Mouse (Mus musculus) heart, embryonic 10.5 days (tissue): ENCODE results near the gene Wnt5b. TPM values are rescaled to one million over a fixed set of nuclear protein-coding genes. Genes with fewer than 3 reads are reported as not detected.
"Not testable (repeated sequence)": the region's sequence is repeated elsewhere in the genome, so short reads cannot be mapped to it uniquely, and the experiment has no call there.

Experiments used
- DNase-seq: peaks from one replicate; pipeline ENCODE4 v3.0.0-alpha.2; 2017; ENCODE audit warnings: low spot score
- H3K27ac ChIP-seq: fragments of 300-500 bp; sonication (generic); 2 replicates; pipeline ENCODE4 v1.5.1; 2016; ENCODE audit warnings: mild to moderate bottlenecking
- H3K27me3 ChIP-seq: fragments of 300-500 bp; sonication (generic); 2 replicates; pipeline ENCODE4 v1.6.1; 2016; ENCODE audit warnings: mild to moderate bottlenecking; ENCODE audit not compliant: poor library complexity, insufficient read depth, severe bottlenecking
- H3K36me3 ChIP-seq: fragments of 300-500 bp; sonication (generic); 2 replicates; pipeline ENCODE4 v1.6.1; 2016; ENCODE audit warnings: mild to moderate bottlenecking, moderate library complexity
- H3K4me1 ChIP-seq: fragments of 300-500 bp; sonication (generic); 2 replicates; pipeline ENCODE4 v1.6.1; 2016; ENCODE audit warnings: mild to moderate bottlenecking
- H3K4me3 ChIP-seq: fragments of 300-500 bp; sonication (generic); 2 replicates; pipeline ENCODE4 v1.5.1; 2016; ENCODE audit warnings: mild to moderate bottlenecking, moderate library complexity
- H3K9me3 ChIP-seq: fragments of 300-500 bp; sonication (generic); 2 replicates; pipeline ENCODE4 v1.6.1; 2016; ENCODE audit warnings: mild to moderate bottlenecking, moderate library complexity
- WGBS: fragments of 180-500 bp; shearing (Covaris S2); methylation state at CpG from one replicate; pipeline ENCODE4 v1.1.7; 2016; 5-methylcytosine and 5-hydroxymethylcytosine counted together
- polyA plus RNA-seq: library from polyadenylated mRNA; unstranded; fragments of >200 nt; fragmentation: Nextera tagmentation; extraction: Ambion mirVana; gene quantifications from 2 replicates; pipeline ENCODE4 v1.2.1, GENCODE M21; 2016

The Wnt5b gene
- polyA plus RNA-seq, 1 experiment from 2014 or later = 8.0 TPM

DNA sequence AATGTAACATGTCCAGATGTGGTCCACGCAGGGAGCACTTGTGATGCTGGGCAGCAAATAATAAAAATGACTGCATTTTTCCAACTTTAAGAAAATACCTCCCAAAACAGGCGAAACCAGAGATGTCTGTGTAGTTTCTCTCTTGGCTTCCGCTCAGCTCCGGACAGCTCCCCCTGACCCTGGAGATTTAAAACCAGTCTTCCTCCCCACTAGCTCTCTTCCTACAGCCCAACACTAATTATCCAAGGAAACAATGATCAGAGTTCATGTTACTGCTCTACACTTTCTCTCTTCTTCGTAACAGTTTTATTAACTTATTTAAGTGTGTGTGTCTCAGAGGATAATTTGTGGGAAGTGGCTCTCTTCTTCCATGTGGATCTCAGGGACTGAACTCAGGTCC, 83.8 kb downstream of the Wnt5b start:
- Histone ChIP-seq H3K9me3 (no peaks in the 10 kb centered on the region; the same call in 1 of the 2 replicates), H3K27me3 (no peaks in the 10 kb centered on the region), H3K4me3 (no peak overlapping the region), H3K27ac (no peak overlapping the region), H3K36me3 (no peaks in the 10 kb centered on the region), H3K4me1 (peaks cover 4% of the 10 kb centered on the region; the same call in 1 of the 2 replicates)
- 79% methylated on average over 5 of the region's 5 CpGs for WGBS
- DNase-seq = no peak

DNA sequence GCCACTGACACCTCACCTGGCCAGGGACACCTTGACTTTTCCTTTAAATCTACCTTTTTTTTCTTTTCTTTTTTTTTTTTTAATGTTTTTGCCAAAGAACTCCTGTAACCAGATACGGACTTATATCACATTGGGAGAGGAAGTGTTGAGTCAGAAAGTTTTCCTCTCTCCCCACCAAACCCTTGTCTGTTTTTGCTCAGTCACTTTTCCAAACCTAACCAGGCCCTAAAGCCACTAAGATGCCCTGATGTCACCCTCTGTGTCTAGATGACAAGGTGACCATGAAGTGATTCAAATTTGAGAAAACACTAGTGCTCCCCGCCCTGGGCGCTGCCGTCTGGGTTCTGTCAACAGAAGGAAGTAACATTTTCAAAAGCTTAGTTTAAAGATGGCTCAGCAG, 85.1 kb downstream of the Wnt5b start:
- Histone ChIP-seq H3K4me3 (no peak overlapping the region), H3K27ac (no peak overlapping the region), H3K36me3 (no peaks in the 10 kb centered on the region), H3K4me1 (peaks cover 12% of the 10 kb centered on the region), H3K27me3 (no peaks in the 10 kb centered on the region), H3K9me3 (no peaks in the 10 kb centered on the region; the same call in 1 of the 2 replicates)
- no peak for DNase-seq
- WGBS = 71% methylated on average over 4 of the region's 4 CpGs

DNA sequence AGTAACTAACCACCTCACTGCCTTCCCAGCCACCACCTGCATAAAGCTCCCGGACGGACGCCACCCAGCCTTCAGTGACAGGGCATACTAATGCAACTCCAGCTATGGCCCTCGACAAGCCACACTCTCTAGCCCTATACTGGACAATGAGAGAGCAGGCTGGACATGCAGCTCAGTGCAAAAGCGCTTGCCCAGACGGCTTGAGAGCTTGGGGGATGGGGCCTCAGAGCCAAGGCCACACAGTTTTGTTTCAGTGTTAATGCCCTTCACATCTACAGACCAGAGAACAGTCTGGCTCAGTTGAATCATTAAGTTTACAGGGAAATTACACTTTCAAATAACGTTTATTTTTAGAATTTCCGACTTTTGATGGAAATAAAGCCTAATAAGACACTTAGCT, 86.0 kb downstream of the Wnt5b start:
- Histone ChIP-seq H3K4me3 (no peak overlapping the region), H3K36me3 (no peaks in the 10 kb centered on the region), H3K4me1 (peaks cover 12% of the 10 kb centered on the region), H3K9me3 (no peaks in the 10 kb centered on the region; the same call in 1 of the 2 replicates), H3K27me3 (no peaks in the 10 kb centered on the region), H3K27ac (no peak overlapping the region)
- DNase-seq = no peak
- 66% methylated on average over 8 of the region's 8 CpGs for WGBS

DNA sequence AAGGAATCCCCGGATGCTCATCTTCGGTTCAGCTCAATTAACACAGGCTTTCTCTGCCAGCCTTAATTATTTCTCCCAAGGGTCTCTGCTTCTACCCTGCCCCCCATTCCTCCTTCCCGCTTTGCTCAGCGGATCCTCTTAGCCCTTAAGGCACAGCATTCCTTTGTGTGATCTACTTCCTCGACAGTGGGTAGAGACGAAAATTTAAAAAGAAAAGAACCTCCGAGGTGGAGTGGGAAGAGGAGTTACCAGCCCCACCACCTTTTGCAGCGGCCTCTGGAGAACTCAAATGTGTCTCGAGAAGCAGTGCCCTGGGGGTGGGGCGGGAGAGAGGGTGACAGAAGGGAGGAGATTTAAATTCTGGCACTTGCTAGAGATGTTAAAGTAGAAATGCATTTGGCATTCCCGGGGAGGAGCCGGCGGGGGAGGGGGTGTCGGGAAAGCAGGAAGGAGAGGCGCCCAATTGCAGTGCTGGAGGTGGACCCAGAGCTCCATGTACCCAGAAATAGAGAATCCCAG, 92.1 kb downstream of the Wnt5b start:
- peaks cover 51% of the 10 kb centered on the region for H3K4me1 ChIP-seq
- no peaks in the 10 kb centered on the region for H3K36me3 ChIP-seq
- H3K9me3 ChIP-seq = no peaks in the 10 kb centered on the region
- peaks cover 18% of the 10 kb centered on the region; the same call in 1 of the 2 replicates for H3K27me3 ChIP-seq
- peak overlapping the region; percentile 54 for H3K4me3 ChIP-seq
- DNase-seq = peak; percentile 89
- WGBS = under 1% methylated on average over 15 of the region's 15 CpGs
- peak overlapping the region; percentile 86 for H3K27ac ChIP-seq

DNA sequence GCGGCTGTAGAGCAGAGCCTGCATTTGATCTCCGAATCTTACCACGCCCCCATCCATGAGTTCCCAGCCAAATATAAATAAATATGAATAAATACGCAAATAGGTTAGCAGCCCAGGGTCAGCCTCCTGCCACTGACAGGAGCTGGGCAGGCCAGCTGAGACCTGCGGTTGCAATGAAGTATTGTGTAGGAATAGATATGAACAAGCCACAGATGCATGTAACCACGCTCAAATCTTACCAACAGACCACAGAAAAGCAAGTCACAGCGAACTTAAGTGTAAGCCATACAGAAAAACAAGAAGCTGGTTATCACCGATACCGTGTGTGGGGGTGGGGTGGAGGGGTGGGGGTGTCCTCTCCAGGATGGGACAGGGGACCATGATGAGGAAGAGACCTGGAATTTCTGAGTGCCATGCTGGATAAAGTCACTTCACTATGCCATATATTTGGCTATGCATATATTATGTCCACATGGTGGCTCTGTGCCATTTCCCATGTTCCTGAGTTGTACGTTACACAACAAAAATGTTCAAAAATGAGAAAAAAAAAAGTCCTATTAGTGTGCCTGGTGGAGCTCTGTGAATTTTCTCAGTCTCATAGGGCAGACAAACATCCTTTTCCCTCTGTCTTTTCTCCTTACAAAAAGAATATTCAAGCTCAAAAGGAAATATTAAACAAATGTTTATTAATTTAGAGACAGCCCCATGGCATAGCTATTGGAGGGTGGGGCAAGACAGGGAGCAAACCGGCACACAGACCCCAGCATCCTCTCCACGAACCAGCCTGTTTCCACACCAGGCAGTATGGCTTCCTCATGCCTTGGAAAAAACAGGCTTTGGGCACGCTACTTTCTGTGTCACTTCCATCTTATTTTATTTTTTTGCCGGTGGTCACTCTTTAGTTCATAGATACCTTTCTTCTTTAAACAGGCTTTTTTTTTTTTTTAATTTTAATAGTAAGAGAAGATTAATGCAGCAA, 92.9 kb downstream of the Wnt5b start:
- Histone ChIP-seq H3K27me3 (peaks cover 24% of the 10 kb centered on the region; the same call in 1 of the 2 replicates), H3K4me1 (peaks cover 52% of the 10 kb centered on the region), H3K4me3 (peak overlapping the region; percentile 54), H3K36me3 (no peaks in the 10 kb centered on the region), H3K27ac (peak overlapping the region; percentile 86), H3K9me3 (no peaks in the 10 kb centered on the region)
- no peak for DNase-seq
- 38% methylated on average over 14 of the region's 14 CpGs for WGBS

DNA sequence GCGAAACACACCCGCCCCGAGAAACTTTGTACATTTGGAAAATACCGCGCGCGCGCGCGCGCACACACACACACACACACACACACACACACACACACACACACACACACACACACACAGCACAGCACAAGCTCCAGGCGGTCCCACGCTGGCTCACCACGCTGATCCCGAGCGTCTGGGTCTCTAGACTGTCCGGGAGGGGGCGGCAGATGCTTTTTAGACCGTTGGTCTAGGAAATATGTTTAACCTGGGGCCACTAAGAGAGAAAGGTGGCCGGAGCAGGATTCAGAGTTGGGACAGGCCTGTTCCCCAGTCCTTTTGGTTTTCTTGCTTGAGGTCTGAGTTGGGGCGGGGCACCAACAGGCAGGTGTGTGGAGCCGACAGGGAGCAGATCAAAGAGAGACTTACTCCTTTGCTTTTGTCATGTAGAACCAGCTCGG, 95.1 kb downstream of the Wnt5b start:
- peaks cover 52% of the 10 kb centered on the region for H3K4me1 ChIP-seq
- peaks cover 25% of the 10 kb centered on the region; the same call in 1 of the 2 replicates for H3K27me3 ChIP-seq
- WGBS = 3% methylated on average over 23 of the region's 23 CpGs
- no peaks in the 10 kb centered on the region for H3K9me3 ChIP-seq
- peak overlapping the region; percentile 60 for H3K4me3 ChIP-seq
- peak; percentile 87 for DNase-seq
- H3K27ac ChIP-seq = peak overlapping the region; percentile 78
- H3K36me3 ChIP-seq = no peaks in the 10 kb centered on the region

DNA sequence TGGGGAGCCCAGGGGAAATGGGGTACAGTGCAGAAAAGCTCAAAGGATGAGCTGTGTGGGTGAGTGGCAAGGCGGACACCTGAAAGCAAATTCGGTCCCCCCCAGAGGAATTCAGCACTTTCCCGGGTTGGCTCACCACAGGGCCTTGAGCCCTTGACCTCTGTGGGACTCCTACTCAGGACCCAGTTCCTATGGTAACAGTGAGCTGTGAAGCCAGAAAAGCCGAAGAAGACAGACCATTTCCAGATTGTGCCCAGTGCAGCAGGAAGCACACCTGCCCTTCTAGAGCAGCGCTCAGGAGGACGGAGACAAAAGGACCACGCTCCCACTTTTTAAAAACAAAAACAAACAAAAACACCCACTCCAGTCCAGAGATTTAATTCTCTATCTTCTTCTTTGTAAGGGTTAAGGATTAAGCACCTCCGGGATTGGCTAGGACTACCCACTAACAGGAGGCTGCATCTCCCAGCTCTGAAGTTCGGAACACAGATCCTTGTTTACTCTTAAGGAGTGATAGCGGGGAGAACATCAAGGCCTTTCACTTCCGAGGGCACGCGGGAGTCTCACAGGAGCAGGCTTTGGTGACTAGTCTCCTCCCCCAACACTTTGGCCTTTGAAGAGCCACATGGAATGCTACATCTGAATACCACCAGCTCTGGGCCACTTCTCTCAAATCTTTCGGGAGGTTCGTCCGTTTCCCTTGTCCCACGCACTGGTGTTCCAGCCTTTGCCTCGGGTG, 95.7 kb downstream of the Wnt5b start:
- Histone ChIP-seq H3K4me3 (peak overlapping the region; percentile 60), H3K36me3 (no peaks in the 10 kb centered on the region), H3K9me3 (no peaks in the 10 kb centered on the region), H3K4me1 (peaks cover 58% of the 10 kb centered on the region), H3K27ac (peak overlapping the region; percentile 78), H3K27me3 (peaks cover 25% of the 10 kb centered on the region; the same call in 1 of the 2 replicates)
- 5% methylated on average over 18 of the region's 18 CpGs for WGBS
- no peak for DNase-seq

DNA sequence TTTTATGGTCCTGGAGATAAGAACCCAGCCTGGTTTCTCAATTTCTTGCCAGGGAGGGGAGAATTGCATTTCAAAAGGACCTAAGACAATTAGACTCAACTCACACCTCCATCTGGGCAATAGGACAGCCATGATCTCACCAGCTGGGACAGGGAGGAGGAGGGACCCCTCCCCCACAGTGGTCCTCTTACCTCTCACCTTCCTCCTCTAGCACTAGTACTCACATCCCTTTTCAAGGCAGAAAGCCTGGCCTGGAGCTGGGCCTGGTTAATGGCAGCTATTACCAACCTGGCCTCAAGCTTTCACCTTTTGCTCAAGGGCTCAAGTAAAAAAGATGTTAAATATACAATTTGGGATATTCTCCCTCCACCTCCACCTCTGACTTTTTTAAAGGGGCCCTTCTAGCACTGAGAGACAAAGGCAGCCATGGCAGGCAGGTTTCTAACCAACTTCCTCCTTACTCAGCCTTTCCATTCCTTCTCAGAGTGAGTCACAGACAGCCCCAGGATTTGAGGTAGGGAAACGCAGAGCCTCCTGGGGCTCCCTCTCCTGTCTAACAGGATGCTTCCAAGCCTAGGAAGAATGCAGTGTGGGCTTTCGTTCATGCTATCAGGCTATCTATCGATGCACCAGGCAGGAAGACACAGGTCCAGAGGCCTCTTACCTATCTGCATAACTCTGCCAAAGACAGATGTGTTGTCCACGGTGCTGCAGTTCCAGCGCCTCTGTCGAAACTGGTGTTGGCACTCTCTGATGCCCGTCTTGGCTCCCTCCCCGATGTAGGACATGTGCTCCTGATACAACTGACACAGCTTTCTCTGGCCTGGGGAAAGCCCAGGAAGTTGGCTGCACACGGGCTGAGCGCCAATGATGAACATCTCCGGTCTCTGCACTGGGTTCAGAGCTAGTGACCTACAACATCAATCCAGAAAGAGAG, 98.2 kb downstream of the Wnt5b start:
- no peak overlapping the region for H3K27ac ChIP-seq
- no peaks in the 10 kb centered on the region for H3K36me3 ChIP-seq
- peaks cover 41% of the 10 kb centered on the region for H3K4me1 ChIP-seq
- DNase-seq = no peak
- no peak overlapping the region for H3K4me3 ChIP-seq
- WGBS = 59% methylated on average over 11 of the region's 11 CpGs
- H3K27me3 ChIP-seq = peaks cover 25% of the 10 kb centered on the region; the same call in 1 of the 2 replicates
- no peaks in the 10 kb centered on the region for H3K9me3 ChIP-seq

DNA sequence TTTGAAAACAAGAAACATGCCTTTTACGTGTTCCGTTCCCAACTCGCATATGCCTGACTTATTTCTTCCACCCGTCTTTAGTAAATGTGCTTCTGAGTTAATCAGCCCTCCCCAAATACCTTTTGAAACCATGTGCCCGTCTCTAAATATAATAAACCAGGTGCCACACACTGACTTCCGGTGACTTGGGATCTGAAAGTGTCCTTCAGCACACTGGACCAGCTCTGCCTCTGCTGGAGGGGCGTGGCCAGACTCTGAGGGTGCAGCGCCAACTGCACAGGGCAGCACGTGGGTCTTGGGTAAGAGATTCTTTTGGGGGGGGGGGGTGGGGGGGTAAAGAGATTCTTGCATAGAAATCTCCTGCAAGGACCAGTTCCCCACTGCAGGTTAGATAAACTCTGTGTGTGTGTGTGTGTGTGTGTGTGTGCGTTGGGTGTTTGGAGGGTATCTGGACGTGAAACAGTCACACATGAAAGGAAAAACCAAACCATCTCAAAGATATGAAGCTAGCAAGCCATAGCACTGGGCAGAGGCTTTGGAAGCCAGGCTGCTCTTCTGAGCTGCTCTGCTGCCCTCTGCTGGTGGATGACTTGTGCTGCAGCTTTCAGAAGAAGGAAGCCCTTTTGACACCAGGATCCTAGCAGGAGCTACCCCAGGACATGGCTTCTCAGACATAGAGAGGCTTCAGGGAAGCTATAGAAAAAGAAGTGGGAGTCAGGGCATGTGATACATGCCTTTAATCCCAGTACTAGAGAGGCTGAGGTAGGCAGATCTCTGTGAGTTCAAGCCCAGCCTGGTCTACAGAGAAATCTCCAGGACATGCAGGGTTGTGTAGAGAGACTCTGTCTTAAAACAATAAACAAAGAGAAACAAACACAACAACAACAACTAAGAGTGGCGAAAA, 100.2 kb downstream of the Wnt5b start:
- Histone ChIP-seq H3K9me3 (no peaks in the 10 kb centered on the region), H3K27me3 (peaks cover 13% of the 10 kb centered on the region; the same call in 1 of the 2 replicates), H3K4me3 (no peak overlapping the region), H3K4me1 (peaks cover 30% of the 10 kb centered on the region), H3K36me3 (no peaks in the 10 kb centered on the region), H3K27ac (peak overlapping the region; percentile 36; the same call in 1 of the 2 replicates)
- 40% methylated on average over 12 of the region's 12 CpGs for WGBS
- peak; percentile 89 for DNase-seq

DNA sequence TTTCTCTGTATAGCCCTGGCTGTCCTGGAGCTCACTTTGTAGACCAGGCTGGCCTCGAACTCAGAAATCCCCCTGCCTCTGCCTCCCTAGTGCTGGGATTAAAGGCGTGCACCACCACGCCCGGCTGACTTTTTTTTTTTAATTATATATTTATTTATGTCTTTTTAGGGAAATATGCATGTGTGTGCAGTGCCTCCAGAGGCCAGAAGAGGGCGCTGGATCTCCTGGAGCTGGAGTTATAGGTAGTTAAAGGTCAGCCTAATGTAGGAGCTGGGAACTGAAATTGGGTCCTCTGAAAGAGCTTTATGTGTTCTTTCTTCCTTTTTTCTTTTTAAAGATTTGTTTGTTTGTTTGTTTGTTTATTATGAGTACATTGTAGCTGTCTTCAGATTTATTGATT, 101.4 kb downstream of the Wnt5b start:
- H3K27ac ChIP-seq, H3K36me3 ChIP-seq, H3K4me3 ChIP-seq, H3K9me3 ChIP-seq, H3K27me3 ChIP-seq, DNase-seq: not testable (repeated sequence)
- H3K4me1 ChIP-seq = peaks cover 33% of the 10 kb centered on the region
- WGBS = 80% methylated on average over 5 of the region's 5 CpGs
